Comparison of ENCODE assay signal across 14 mouse cellular contexts in genomic region chr1:87002545-87003168, GRCm38 (mm10).
DNase-seq lines count a peak whose midpoint lies in the region; ATAC-seq and TF ChIP-seq lines count a peak whose summit lies in the region.
"Had no signal": no experiment of that assay in that cellular context is flagged by ENCODE, and none has a peak within 500 bp of the region (broad histone marks: within the 10 kb centered on the region; RNA-seq: fewer than 3 reads in every experiment).

No protein-coding gene starts in this region.

- H3K9ac ChIP-seq in hindbrain, embryonic 13.5 days: no peak overlapping the region
- no peak overlapping the region for H3K9ac ChIP-seq in midbrain, embryonic 14.5 days (replicated peaks; ENCODE audit: low read length)
- H3K9ac ChIP-seq: embryonic facial prominence, embryonic 13.5 days; lung, embryonic 14.5 days had no signal

- WGBS in hindbrain, embryonic 13.5 days: 18% methylated on average over 7 of the region's 9 CpGs
- WGBS in midbrain, embryonic 14.5 days: 44% methylated on average over 9 of the region's 9 CpGs

- H3K4me2 ChIP-seq in hindbrain, embryonic 13.5 days: no peak overlapping the region
- no peak overlapping the region for H3K4me2 ChIP-seq in midbrain, embryonic 14.5 days (ENCODE audit: low read length)
- H3K4me2 ChIP-seq: embryonic facial prominence, embryonic 13.5 days; lung, embryonic 14.5 days had no signal

- peak; percentile 22 for TF ChIP-seq CTCF in layer of hippocampus, adult 2 months (conservative IDR thresholded peaks at IDR 0.05)

- intact Hi-C loops in heart, postnatal 10 days (cut with DNase I): no loop called here

- DNase-seq in layer of hippocampus, adult 2 months (ENCODE audit: low spot score in 2 of 2): no peak
- no peak for DNase-seq in layer of hippocampus, adult 9-10 months (ENCODE audit: low spot score)
- DNase-seq in midbrain, embryonic 14.5 days: peak; percentile 25
- no peak for DNase-seq in adipocyte (ENCODE audit: low spot score)
- no peak for DNase-seq in urinary bladder, postnatal 36 days (ENCODE audit: low spot score in 2 of 2)
- DNase-seq in heart, postnatal 10 days: no peak
- DNase-seq: adrenal gland, adult 2 months; cerebellum, adult 8-10 months; kidney, adult 11 months; lung, embryonic 14.5 days; right cerebral cortex, adult 18-20 months had no signal

- ATAC-seq in hindbrain, embryonic 13.5 days (ENCODE audit: low FRiP score): peak; percentile 90
- no peak for ATAC-seq in midbrain, embryonic 14.5 days (ENCODE audit: low FRiP score, low TSS enrichment)
- no peak for ATAC-seq in granulocyte monocyte progenitor cell, adult 5-6 weeks (replicated peaks; ENCODE audit: poor library complexity, severe bottlenecking)

- H3K4me1 ChIP-seq in hindbrain, embryonic 13.5 days (replicated peaks): peaks cover 21% of the 10 kb centered on the region
- H3K4me1 ChIP-seq in midbrain, embryonic 14.5 days (ENCODE audit: control insufficient read depth, insufficient read depth, low read length): peaks cover 6% of the 10 kb centered on the region; the same call in 1 of the 2 replicates
- H3K4me1 ChIP-seq: embryonic facial prominence, embryonic 13.5 days had no signal

- H3K27me3 ChIP-seq in hindbrain, embryonic 13.5 days: no peaks in the 10 kb centered on the region
- no peaks in the 10 kb centered on the region for H3K27me3 ChIP-seq in midbrain, embryonic 14.5 days (ENCODE audit: control insufficient read depth, insufficient read depth, low read length)
- H3K27me3 ChIP-seq: embryonic facial prominence, embryonic 13.5 days had no signal

- no peak overlapping the region for H3K27ac ChIP-seq in layer of hippocampus, adult 2 months
- H3K27ac ChIP-seq in hindbrain, embryonic 13.5 days: peak overlapping the region; percentile 36
- H3K27ac ChIP-seq in midbrain, embryonic 14.5 days (replicated peaks; ENCODE audit: low read depth, low read length): no peak overlapping the region
- H3K27ac ChIP-seq: embryonic facial prominence, embryonic 13.5 days had no signal

- H3K4me3 ChIP-seq in layer of hippocampus, adult 2 months: no peak overlapping the region
- H3K4me3 ChIP-seq in hindbrain, embryonic 13.5 days: no peak overlapping the region
- no peak overlapping the region for H3K4me3 ChIP-seq in midbrain, embryonic 14.5 days (replicated peaks; ENCODE audit: low read depth, low read length)
- H3K4me3 ChIP-seq: embryonic facial prominence, embryonic 13.5 days had no signal

- no peaks in the 10 kb centered on the region for H3K9me3 ChIP-seq in hindbrain, embryonic 13.5 days
- no peaks in the 10 kb centered on the region for H3K9me3 ChIP-seq in midbrain, embryonic 14.5 days (ENCODE audit: control insufficient read depth, low read length)
- H3K9me3 ChIP-seq: embryonic facial prominence, embryonic 13.5 days had no signal

- H3K36me3 ChIP-seq in hindbrain, embryonic 13.5 days: peaks cover 6% of the 10 kb centered on the region; the same call in 1 of the 2 replicates
- H3K36me3 ChIP-seq in midbrain, embryonic 14.5 days (ENCODE audit: control insufficient read depth, insufficient read depth, low read length): no peaks in the 10 kb centered on the region
